Mouse (Mus musculus) limb, embryonic 11.5 days (tissue): ENCODE measurements around the gene Kras. TPM values are rescaled to one million over a fixed set of nuclear protein-coding genes. Genes with fewer than 3 reads are reported as not detected.
A peak's percentile ranks its signal among the peaks of the same experiment; 100 is the strongest.

Source experiments
- ATAC-seq: fragments of 200-750 bp; cut with Nextera tagmentation; 2 replicates; pipeline ENCODE4 v1.8.0; 2017; ENCODE audit warnings: low read depth; ENCODE audit not compliant: insufficient number of reproducible peaks, low FRiP score, low TSS enrichment
- DNase-seq: peaks from one replicate; pipeline ENCODE4 v3.0.0-alpha.2; 2015; ENCODE audit warnings: low spot score
- H3K27ac ChIP-seq: fragments of 300-500 bp; sonication (generic); replicated peaks from 2 replicates; pipeline ENCODE4 v1.5.1; 2014; ENCODE audit warnings: low read depth, mild to moderate bottlenecking, low read length
- H3K27me3 ChIP-seq: fragments of 300-500 bp; sonication (generic); 2 replicates; pipeline ENCODE4 v1.6.1; 2014; ENCODE audit warnings: mild to moderate bottlenecking, low read length, mixed read lengths; ENCODE audit not compliant: control insufficient read depth, insufficient read depth
- H3K36me3 ChIP-seq: fragments of 300-500 bp; sonication (generic); 2 replicates; pipeline ENCODE4 v1.6.1; 2014; ENCODE audit warnings: mild to moderate bottlenecking, low read length, moderate library complexity, mixed read lengths; ENCODE audit not compliant: control insufficient read depth, insufficient read depth
- H3K4me1 ChIP-seq: fragments of 300-500 bp; sonication (generic); 2 replicates; pipeline ENCODE4 v1.6.1; 2014; ENCODE audit warnings: low read length, mixed read lengths; ENCODE audit not compliant: control insufficient read depth, insufficient read depth
- H3K4me2 ChIP-seq: fragments of 300-500 bp; sonication (generic); 2 replicates; pipeline ENCODE4 v1.6.1; 2014; ENCODE audit warnings: low read depth, mild to moderate bottlenecking, moderate library complexity; ENCODE audit not compliant: severe bottlenecking
- H3K4me3 ChIP-seq: fragments of 300-500 bp; sonication (generic); 2 replicates; pipeline ENCODE4 v1.5.1; 2014; ENCODE audit warnings: low read depth, low read length
- H3K9ac ChIP-seq: fragments of 300-500 bp; sonication (generic); 2 replicates; pipeline ENCODE4 v1.6.1; 2014; ENCODE audit warnings: mild to moderate bottlenecking, low read length
- H3K9me3 ChIP-seq: fragments of 300-500 bp; sonication (generic); 2 replicates; pipeline ENCODE4 v1.6.1; 2016; ENCODE audit warnings: low read length; ENCODE audit not compliant: control insufficient read depth
- WGBS: fragments of 180-500 bp; shearing (Covaris S2); extraction: QIAGEN DNeasy Blood & Tissue Kit; methylation state at CpG from one replicate; pipeline ENCODE4 v1.1.7; 2014; 5-methylcytosine and 5-hydroxymethylcytosine counted together
- polyA plus RNA-seq: library from polyadenylated mRNA; unstranded; fragments of >200 nt; fragmentation: Nextera tagmentation; extraction: Ambion mirVana; gene quantifications from 2 replicates; pipeline ENCODE4 v1.2.1, GENCODE M21; 2014

The Kras gene
- polyA plus RNA-seq, result 94.8 and 106 TPM in 2 replicates

DNA sequence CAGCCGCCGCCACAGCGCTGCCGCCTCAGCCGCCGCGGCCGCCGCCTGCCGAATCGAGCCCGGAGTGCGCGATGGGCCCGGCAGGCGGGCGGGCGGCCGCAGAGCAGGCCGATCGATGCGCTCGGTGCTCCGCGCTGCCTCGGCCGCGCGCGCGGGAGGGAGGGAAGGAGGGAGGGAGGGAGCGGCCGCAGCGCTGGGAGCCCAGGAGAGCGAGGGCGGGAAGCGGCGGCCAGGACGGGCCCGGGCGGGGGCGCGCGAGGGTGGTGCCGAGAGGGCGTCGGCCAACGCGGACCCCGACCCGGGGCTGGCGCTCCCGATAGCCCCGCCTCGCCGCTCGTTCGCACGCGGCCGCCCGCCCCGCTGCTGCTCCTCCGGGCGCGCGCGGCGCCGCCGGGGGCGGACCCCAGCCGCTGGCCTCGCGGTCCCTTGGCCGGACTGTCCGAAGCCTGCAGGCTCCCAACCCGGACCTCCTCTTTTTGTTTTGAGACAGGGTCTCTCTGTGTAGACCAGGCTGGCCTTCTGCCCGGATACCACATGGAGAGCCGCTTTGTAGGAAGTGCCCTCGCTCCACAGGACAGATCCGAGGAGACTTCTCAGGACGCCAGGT is at the start of gene Kras:
TSS of gene Kras (minus strand) at position 55 of the 607 bp plus-strand sequence.
- ATAC-seq (peak; percentile 96), DNase-seq (peak; percentile 96)
- peak within 1 kb of the TSS; percentile 94 for H3K9ac ChIP-seq
- peak within 1 kb of the TSS; percentile 53 for H3K4me2 ChIP-seq
- H3K36me3 ChIP-seq, result no peaks in the 10 kb centered on the region
- peak within 1 kb of the TSS; percentile 75 for H3K27ac ChIP-seq
- H3K4me1 ChIP-seq, result no peaks in the 10 kb centered on the region
- peak within 1 kb of the TSS; percentile 82 for H3K4me3 ChIP-seq
- no peaks in the 10 kb centered on the region for H3K9me3 ChIP-seq
- under 1% methylated on average over 44 of the region's 83 CpGs for WGBS
- no peaks in the 10 kb centered on the region for H3K27me3 ChIP-seq

DNA sequence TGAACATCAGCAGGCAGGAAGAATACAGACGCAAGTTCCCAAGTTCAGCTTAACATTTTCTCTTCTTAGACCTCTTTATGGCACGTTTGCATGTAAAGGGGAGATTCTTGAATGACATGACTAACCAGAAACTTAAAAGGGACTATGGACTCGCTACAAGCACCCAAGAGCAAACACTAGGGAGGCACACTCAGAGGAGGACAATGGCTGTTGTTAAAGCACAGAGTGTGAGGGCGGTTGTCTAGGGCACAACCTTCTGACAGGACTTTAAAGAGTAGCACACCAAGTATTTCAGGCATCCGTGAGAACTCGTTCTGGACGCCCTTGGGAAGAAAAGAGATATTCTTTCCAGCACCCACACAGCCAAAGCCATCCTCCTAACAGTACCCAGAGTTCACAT is 47.6 kb upstream of the Kras start:
- Histone ChIP-seq H3K9ac (no peak overlapping the region), H3K27ac (no peak overlapping the region), H3K27me3 (no peaks in the 10 kb centered on the region), H3K4me2 (no peak overlapping the region), H3K4me3 (no peak overlapping the region), H3K9me3 (no peaks in the 10 kb centered on the region), H3K4me1 (no peaks in the 10 kb centered on the region), H3K36me3 (no peaks in the 10 kb centered on the region)
- DNase-seq, result no peak
- no peak for ATAC-seq
- WGBS, result 80% methylated on average over 7 of the region's 7 CpGs

DNA sequence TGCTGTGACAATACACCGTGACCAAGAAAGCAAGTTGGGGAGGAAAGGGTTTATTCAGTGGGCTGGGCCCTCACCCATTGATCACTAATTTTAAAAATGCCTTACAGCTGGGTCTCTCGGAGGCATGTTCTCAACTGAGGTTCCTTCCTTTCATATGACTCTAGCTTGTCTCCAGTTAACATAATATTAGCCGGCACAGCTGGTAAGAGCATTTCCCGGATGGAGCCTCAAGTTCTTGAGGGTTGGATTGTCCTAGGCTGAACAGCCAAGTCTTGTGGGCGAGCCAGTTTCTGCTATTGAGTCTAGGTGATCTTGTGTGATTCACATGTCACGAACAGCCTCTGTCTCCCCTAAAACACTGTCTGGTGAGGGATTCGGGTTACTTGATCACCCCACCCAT is 46.9 kb upstream of the Kras start:
- 85% methylated on average over 7 of the region's 7 CpGs for WGBS
- DNase-seq (no peak), ATAC-seq (no peak)
- Histone ChIP-seq H3K27me3 (no peaks in the 10 kb centered on the region), H3K4me3 (no peak overlapping the region), H3K4me2 (no peak overlapping the region), H3K4me1 (no peaks in the 10 kb centered on the region), H3K27ac (no peak overlapping the region), H3K36me3 (no peaks in the 10 kb centered on the region), H3K9me3 (no peaks in the 10 kb centered on the region), H3K9ac (no peak overlapping the region)

DNA sequence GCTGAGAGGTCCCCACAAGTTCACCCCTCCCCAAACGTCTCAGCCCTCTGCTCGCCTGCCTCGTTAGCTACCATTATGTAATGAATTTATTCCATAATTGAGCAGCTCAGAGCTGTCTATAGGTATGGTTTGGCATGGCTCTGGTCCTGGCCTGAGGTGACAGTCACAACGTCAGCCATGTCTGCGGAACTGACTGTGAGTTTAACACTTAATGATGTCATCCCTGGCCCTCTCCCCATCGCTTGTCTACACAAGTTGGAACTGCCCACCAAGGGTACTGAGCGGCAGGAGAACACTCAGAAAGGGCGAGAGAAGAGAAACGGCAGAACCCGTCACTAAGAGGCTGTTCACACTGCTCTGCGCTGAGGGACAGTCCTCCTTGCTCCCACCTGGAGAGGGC is 45.1 kb upstream of the Kras start:
- no peak overlapping the region for H3K4me2 ChIP-seq
- no peak overlapping the region for H3K9ac ChIP-seq
- H3K36me3 ChIP-seq, result no peaks in the 10 kb centered on the region
- DNase-seq (no peak), ATAC-seq (no peak)
- no peaks in the 10 kb centered on the region for H3K9me3 ChIP-seq
- H3K27me3 ChIP-seq, result no peaks in the 10 kb centered on the region
- no peak overlapping the region for H3K4me3 ChIP-seq
- peaks cover 2% of the 10 kb centered on the region; the same call in 1 of the 2 replicates for H3K4me1 ChIP-seq
- no peak overlapping the region for H3K27ac ChIP-seq
- WGBS, result 62% methylated on average over 11 of the region's 11 CpGs

DNA sequence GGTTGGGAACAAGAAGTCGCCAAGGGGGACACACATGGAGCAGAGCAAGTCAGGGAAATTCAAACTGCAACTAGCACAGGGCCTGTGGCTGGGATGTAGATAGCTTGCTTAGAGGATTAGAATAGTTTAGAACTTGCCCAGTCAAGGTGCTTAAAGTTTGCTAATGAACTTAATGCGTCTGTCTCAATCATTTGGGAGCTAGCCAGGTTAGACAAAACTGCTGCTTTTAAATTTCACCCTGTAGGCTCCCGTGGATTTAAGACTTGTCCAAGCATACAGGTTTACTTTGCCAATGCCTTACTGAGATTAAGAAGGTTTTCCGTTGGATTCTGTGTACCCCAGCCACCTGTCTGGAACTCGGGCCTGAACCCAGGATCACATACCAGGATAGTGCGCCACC is 43.1 kb upstream of the Kras start:
- H3K27me3 ChIP-seq, result no peaks in the 10 kb centered on the region
- 87% methylated on average over 6 of the region's 6 CpGs for WGBS

DNA sequence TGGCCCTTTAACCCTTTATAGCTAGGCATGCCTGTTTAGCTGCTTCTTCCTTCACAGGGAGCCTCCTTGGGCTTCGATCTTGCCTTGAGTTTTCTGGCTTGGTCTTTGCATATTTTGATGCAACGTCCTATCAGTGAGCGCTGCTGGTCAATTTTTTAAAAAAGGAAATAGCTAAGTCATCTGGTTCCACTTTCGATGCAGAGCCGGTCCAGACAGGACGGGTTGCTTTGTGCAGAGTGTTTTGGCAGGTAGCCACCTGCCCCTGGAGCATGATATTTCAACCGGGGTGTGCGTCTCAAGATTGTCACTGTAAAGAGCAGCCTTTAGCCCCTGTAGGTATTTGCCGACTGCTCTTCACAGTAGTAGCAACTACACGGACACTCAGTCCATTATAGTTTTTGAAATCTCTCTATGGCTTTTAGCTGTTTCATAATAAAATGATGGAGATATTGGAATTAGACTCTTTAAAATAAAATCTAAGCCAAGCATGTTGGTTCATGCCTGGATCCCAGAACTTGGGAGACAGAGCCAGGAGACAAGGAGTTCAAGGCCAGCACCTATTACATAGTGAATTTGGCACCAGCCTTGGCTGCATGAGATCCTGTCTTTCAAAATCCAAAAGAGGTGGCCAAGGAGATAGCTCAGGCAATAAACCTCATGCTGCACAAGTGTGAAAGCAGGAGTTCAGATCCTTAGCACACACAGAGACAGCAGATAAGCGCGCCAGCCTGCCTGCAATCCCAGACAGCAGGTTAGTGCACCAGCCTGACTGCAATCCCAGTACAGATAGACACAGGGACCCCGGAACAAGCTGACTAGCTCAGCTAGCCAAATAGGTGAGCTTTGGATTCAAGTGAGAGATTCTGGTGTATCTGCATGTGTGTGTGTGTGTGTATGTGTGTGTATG is 41.6 kb upstream of the Kras start:
- Histone ChIP-seq H3K27ac (no peak overlapping the region), H3K4me1 (peaks cover 2% of the 10 kb centered on the region; the same call in 1 of the 2 replicates), H3K9me3 (no peaks in the 10 kb centered on the region), H3K9ac (no peak overlapping the region), H3K4me3 (no peak overlapping the region), H3K27me3 (no peaks in the 10 kb centered on the region), H3K36me3 (no peaks in the 10 kb centered on the region), H3K4me2 (no peak overlapping the region)
- 69% methylated on average over 13 of the region's 13 CpGs for WGBS
- ATAC-seq (no peak), DNase-seq (peak; percentile 32)

More for the DNA sequence above, 43.1 kb upstream of the Kras start:
- H3K36me3 ChIP-seq, result no peaks in the 10 kb centered on the region
- ATAC-seq (no peak), DNase-seq (no peak)
- H3K4me1 ChIP-seq, result peaks cover 2% of the 10 kb centered on the region; the same call in 1 of the 2 replicates
- H3K4me2 ChIP-seq, result no peak overlapping the region
- no peak overlapping the region for H3K4me3 ChIP-seq
- no peak overlapping the region for H3K9ac ChIP-seq
- no peak overlapping the region for H3K27ac ChIP-seq
- no peaks in the 10 kb centered on the region for H3K9me3 ChIP-seq

DNA sequence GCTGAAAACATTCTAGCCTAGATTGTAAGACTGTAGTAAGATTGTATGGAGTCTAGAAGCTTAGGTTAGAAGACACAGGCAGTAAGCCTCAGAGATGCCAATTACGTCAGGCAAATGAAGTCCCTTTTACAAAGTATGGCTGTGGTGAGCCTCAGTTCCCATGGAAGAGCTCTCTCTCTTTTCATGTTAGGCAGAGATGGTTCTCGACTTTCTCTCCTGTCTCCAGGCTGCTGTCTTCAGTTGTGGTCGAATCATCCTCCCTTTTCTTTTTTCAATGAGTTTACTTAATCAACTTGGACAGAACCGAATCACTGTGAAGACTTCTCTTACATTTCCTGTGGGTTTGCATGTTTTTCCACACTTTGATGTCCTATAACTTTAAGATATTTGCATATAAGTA is 35.6 kb upstream of the Kras start:
- H3K27ac ChIP-seq, result no peak overlapping the region
- H3K4me1 ChIP-seq, result no peaks in the 10 kb centered on the region
- 76% methylated on average over 4 of the region's 4 CpGs for WGBS
- no peak overlapping the region for H3K4me2 ChIP-seq
- H3K9ac ChIP-seq, result no peak overlapping the region
- no peaks in the 10 kb centered on the region for H3K9me3 ChIP-seq
- H3K4me3 ChIP-seq, result no peak overlapping the region
- H3K36me3 ChIP-seq, result no peaks in the 10 kb centered on the region
- no peak for DNase-seq
- no peaks in the 10 kb centered on the region for H3K27me3 ChIP-seq
- no peak for ATAC-seq

DNA sequence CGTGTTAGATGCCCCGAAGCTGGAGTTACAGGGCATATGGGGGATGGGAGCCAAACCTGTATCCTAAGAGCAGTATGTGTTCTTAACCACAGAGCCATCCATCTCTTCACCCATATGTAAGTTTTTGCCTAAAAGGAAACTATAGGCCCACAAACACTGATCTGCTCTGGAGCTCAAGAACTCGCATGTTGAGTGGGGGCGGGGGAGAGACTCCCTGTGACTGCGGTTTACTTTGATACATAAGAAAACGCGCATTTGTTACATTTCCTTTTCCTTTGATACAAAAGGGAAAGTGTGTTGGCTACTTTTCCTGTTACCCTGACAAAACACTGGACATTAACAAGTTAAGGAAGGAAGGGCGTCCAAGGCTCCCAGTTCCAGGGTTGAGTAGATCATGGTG is 34.2 kb upstream of the Kras start:
- H3K4me2 ChIP-seq, result no peak overlapping the region
- H3K9ac ChIP-seq, result no peak overlapping the region
- H3K4me1 ChIP-seq, result no peaks in the 10 kb centered on the region
- WGBS, result 90% methylated on average over 8 of the region's 8 CpGs
- ATAC-seq (no peak), DNase-seq (no peak)
- no peaks in the 10 kb centered on the region for H3K27me3 ChIP-seq
- no peak overlapping the region for H3K4me3 ChIP-seq
- H3K36me3 ChIP-seq, result no peaks in the 10 kb centered on the region
- H3K9me3 ChIP-seq, result no peaks in the 10 kb centered on the region
- H3K27ac ChIP-seq, result no peak overlapping the region
